Mouse (Mus musculus) cerebellum, adult 8-10 months (tissue): ENCODE data around the gene Kcnj15.
A peak's percentile ranks its signal among the peaks of the same experiment; 100 is the strongest.

Experiments
- DNase-seq: peaks from one replicate; pipeline ENCODE4 v3.0.0; 2022

Gene Kcnj15

DNA sequence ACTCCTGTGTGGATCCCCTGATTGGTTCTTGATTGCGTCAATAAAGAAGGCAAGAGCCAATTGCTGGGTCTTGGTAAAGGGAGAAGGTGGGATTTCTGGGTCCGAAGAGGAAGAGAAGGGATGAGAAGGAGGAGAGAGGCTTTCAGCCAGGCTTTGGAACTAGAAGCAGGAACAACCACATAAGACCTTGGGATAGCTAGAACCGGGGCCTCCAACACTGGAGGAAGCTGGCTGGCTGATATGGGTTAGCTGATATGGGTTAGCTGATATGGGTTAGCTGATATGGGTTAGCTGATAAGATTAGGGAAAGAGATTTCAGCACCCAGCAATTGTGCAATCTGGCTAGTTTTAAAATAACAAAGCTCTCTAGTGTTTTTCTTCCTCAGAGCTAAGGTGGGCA lies 44.3 kb downstream of the Kcnj15 start:
- DNase-seq: no peak

DNA sequence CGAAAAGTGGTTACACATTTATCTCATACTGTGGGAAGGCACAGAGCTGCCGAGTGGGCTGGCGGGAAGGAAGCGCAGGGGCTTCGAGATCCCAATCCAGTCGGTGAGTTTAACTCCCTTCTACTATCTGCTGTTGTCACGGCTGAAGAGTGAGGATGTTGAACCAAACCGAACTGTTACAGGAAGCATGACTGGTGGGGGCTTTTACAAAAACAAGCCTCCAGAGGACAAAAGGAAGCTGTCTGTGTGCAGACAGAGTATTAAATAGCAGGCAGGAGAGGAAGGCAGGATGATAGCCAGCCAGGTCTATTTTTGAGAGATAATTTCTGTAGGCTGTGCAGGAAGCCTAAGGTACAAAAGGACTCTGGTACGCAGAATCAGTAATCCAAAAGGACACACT lies 46.3 kb downstream of the Kcnj15 start:
- no peak for DNase-seq

DNA sequence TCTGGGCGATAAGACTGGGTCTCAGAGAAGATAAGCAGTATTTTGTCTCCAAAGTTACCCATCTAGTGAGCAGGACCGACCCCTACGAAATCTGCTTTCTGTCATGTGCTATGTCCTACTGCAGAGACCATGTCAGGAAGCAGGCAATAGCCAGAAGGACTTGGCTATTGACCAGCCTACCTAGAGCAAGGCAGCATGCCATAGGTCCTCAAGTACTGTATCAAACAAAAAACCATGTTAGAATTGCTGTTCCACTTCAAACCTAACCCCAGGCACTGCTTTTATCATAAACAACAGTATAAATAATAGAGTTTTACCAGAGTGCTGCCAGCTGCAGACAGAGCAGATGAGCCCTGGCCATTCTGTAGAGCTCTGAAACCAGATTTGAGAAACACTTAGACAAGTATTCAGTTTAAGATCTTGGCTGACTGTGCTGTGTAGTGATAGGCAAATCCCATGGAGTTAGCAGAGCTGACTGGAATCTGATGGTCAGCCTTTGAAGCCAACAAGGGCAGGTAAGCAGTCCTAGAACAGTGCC lies 50.5 kb downstream of the Kcnj15 start:
- no peak for DNase-seq

DNA sequence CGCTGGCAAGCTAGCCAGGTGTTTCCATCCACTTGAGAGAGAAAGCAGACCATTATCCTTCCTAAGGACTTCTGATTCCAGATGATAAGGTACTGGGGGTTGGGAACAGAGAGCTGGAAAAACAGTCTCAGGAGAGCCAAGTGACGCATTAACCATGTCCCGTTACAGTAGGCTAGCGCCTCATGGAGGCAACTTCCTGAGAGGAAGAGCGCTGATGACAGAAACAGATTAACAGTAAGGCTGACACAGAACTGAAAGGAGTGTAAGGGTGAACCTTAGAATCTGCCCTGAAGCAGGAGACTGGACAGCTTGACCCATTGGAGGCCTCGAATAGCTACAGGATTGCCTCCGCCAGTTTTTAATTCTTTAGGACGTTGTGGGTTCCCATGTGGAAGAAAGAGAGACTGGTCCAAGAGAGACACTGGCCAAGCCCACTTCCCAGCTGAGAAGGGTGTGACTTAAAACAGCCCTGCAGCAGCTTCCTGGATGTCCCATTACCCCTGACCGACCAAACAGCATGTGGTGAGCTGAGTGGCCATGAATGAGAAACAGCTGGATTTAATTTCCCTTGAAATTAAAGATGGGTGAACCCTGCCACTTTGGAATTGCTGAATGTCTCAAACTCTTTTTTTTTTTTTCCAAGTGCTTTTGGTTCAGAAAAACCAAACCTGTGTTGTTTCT lies 64.7 kb downstream of the Kcnj15 start:
- no peak for DNase-seq

DNA sequence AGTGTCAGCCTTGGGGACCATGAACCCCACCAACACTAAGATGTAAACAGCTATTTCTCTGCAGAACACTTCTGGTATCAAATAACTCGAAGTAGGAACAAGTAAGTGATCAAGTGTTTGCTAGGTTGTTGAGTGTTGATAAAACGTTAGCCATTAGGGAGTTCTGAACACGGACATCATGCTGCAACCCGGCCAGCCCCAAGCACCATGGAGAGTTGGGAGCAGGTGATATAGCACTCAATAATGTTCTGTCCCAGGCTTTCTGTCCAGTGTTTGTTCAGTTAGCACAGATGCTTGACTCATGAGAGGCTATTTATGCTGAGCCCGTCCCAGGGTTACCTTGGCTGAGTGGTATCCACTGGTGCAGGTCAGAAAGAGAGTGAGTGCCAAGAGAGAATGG lies 74.8 kb downstream of the Kcnj15 start:
- DNase-seq: no peak

DNA sequence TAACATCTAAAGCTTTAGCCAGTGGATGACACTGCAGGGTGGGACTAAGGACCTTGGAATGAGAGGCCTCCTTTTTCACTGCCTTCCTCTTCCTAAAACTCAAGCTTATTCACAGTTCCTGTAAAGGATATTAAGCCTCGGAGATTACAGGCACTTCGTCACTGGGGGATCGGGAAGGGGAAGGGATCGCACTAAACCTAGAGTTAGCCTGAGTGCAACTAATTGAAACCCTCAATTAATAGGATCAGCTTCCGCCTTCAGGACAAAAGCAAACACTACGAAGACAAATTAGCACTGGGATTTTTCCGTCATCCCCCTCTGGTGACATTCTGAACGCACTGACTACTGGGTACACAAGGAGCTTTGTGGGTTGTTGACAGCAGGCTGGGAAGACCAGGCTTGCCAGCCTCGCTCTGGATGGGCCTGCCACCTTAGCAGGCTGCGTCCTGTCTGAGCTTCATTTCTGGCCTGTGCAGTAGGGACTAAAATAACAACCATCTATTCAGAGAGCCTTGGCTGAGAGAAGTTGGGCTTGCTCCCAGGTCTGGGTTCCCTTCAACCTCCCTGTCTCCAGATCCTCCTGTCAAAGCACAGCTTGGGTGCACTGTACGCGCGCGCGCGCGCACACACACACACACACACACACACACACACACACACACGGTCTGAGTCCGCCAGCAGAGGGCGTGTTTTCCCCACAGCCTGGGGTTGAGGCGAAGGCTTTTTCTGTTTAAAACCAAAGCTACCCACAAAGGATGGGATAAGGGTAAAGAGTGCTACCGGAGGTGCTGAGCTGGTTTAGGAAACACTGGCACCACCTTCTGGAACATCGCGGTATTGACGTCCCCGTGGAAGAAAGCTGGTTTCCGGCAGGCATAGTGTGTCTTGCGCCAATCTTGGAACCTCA lies 83.8 kb downstream of the Kcnj15 start:
- DNase-seq: peak; percentile 82

DNA sequence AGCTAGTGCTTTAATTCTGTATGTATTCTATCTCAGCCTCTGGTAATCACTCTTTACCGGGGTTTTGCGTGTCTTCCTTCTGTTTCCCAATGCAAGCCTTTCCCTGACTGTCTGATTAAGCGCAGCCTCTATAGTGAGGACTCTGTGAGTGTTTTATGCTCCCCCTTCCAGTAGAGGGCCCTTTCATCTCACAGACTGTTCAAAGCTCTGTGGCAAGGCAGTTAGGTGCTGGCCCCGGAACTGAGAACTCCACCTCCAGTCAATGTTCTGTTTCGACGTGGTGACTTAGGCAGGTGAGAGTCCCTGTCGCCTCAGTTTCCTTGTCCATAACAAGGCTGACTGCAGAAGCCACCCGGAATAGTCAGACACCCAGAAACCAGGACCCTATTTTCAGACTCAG lies 84.7 kb downstream of the Kcnj15 start:
- DNase-seq: no peak

DNA sequence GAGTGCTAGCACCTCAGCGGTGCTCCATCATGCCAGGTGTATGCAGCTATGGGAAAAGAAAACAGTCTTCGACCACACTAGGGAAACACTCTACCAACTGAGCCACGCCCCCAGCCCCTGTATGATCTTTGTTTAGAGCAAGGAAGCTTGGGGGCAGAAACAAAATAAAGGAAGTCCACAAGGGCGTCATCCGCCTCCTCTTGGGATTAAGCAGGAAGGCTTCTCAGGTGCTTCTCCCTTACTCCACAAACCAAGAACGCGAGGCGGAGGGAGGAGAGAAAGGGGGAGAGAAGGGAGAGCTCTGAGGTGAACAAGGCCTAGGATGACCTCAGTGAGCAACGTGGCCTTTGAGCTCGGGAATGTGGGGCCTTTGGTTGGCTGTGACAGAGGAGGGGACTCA lies 87.6 kb downstream of the Kcnj15 start:
- no peak for DNase-seq

DNA sequence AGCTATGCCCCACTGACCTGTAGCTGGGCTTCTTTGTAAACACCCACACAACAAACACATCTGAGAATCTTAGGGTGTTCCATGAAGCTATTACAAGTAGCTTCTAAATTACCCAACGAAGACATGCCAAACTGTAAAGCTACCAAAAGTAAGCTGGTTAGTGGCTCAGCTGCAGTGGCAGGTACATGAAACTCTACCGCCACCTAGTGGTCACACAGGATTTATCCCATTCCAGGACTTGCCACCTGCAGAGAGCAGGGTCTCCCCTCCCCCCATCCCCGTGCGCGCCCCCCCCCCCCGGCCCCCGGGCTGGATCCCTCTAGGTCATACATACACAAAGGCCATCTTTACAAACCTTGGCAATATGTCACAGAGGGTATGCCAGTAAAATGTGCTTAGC lies 88.5 kb downstream of the Kcnj15 start:
- peak; percentile 64 for DNase-seq

DNA sequence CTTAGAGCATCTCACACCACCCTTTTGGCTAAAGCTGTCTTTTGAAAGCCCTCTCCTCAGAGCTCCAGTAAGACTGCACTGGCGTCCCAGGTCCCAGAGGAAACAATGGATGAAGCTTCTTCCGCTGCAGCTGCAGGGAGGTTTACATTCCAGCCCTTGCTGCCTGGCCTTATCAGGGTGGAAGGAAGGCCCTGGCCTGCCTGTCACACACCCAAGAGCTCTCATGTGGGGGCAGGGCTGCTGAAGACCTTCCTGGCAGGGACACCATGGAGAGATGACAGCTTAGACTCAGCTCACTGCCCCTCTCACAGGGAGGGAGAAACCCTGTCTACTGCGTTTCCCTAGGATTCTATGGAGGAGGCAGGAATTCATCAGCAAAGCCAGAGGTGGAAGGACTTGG lies 89.8 kb downstream of the Kcnj15 start:
- no peak for DNase-seq

DNA sequence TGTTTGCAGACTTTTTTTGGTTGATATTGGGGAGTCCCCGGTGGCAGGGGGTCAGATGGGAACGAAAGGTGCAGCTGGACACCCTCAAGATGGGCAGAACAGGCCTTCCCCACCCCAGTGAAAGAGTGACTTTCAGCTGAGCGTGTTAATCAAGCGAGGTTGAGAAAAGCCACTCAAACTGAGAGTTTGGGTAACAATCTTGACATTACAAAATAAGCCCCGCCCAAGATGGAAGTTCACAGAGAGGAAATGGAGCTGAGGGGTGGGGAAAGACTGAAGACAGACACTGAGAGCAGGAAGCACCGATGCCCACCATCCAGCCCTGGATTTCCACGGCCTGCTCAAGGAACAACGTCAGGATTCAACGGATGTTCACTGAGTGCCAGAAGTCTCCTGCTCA lies 91.2 kb downstream of the Kcnj15 start:
- DNase-seq: no peak

DNA sequence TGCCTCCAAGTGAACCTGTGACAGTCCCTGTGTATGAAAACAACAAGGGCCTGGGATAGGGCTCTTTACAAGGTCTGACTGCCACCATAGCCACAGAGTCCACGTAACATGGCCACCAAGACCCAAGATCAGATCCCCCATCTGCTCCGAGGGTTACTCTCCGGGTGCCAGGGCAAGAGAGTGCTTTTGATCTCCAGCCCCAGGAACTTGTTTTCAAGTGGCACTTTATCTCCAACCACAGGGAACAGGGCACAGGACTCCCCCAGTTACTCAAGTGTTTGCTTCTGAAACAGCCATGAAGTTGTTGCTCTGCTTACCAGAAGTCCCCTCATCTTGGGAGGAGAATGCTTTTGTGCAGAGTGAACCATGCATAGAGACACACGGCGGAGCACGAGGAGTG lies 92.0 kb downstream of the Kcnj15 start:
- DNase-seq: no peak

DNA sequence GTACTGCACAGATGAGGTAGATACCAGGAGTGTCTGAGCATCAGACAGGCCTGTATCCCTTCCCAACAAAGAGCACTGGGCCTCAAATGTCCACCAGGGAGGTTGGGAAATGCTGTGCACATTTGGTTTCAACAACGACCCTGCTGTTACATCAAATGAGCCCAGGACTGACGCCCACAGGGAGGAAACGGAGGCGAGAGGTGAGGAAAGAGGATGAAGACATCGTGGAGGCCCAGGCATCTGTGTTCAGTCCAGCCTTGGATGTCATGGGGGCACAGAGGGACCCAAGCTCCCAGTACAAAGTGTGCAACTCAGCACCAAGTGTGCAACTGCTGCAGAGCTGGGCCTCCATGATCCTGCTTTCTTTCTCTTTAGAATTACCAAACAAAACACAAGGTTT lies 92.4 kb downstream of the Kcnj15 start:
- DNase-seq: no peak
